Mouse (Mus musculus) liver, postnatal 0 days (tissue): ENCODE data around the gene Nfatc3.

Experiments used
- CTCF ChIP-seq: sonication (generic); IDR thresholded peaks from 2 replicates; pipeline ENCODE4 v1.5.1; 2016; ENCODE audit warnings: antibody characterized with exemption, low read depth
- EP300 ChIP-seq: IDR thresholded peaks from 2 replicates; pipeline ENCODE4 v1.6.1; 2016; ENCODE audit warnings: antibody characterized with exemption, low read depth, mild to moderate bottlenecking

DNA sequence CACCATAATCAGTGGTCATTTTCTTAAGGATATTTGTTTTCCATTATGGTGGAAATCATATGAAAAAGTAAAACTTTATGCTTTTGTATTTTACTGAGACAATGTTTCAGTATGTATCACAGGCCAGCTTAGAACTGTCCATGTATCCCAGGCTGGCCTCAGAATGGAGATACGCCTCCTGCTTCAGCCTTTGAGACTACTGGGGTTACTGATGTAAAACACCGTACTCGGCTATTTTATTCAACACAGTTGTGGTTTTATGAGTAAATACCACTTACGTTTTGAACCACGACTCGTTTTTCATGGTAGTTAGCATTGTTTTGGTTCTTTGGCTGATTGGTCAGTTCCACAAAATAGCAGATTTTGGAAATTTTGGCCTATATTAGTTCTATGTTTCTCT is 3.0 kb downstream of the Nfatc3 start:
- TF ChIP-seq EP300 (no peak), CTCF (no peak)
